Mouse (Mus musculus) lung, postnatal 10 days (tissue): ENCODE measurements around the gene Kdm4b.

Experiments used
- DNase-seq: peaks from one replicate; pipeline ENCODE4 v3.0.0; 2021

The Kdm4b gene

DNA sequence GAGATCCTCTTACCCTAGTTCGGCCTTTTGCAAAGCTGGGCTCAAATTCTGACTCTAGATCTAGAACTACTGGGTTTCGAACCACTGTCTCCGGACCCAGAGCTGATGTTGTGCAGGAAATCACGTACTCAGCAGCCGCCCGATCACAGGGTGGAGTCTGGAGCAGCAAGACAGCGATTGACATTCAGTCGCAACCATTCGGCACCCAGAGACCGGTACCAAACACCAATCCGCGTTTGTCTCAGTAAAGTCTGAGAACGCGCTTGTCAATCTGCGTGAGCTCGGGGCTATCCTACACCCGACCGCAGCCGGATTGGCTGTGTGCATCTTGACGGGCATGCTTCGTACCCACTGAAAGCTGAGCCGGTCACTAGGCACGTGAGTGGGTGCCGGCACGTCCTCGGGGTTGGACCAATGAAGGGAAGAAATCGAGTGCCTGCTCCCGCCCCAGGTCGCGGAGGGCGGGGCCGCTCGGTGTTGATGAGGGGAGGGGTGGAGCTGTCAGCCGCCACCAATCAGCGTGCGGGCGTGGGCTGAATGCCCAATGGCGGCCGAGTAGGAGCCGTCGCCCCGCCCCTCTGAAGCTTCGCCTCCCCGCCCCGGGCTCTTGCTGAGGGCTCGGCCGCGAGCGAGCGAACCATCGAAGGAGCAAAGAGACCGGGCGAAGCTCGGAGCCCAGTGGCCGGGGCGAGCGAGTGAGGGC, at the start of gene Kdm4b:
Kdm4b (plus strand) TSS at position 613 of the 703 bp plus-strand sequence.
- peak; percentile 99 for DNase-seq

DNA sequence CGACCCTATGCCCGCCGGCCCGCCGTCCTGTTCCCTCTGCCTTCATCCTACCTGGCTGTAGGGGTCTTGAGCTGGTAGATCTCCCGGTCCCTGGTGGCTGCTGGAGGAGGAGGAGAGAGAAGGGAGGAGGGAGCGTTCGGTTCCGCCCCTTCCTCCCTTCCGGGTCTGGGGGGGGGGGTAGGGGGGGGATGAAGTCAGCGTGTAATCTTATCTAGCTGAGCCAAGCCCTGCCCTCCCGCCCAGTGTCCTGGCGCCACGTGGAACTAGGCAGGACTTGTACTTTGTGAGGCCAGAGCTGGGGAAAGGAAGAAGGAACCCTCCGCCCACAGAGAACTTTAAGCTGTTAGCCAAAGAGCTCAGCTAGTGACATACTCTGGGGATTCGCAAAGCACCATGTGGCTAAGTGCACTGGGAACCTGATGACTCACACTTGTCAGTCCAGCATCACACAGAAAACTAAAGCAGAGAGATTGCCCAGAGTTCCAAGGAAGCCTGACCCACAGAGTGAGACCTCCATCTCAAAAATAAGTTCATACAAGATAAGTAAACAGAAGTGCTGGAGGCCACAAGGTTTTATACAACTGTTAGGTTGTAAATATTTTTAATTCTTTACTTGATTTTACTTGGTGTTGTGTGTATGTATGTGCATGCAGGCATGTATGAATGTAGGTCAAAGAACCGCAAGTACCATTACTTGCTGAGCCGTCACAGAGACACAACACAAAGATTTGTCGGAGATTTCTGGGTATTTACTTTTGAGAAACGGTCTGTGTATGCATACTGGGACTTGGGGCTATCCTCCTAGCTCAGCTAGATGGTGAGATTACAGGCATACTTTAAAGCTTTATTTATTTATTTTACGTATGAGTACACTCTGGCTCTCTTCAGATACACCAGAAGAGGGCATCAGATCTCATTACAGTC, 49.0 kb upstream of the Kdm4b start, which contains the start of gene Ticam1:
Ticam1 (minus strand) TSS at position 144 of the 924 bp plus-strand sequence.
- DNase-seq = peak; percentile 95

DNA sequence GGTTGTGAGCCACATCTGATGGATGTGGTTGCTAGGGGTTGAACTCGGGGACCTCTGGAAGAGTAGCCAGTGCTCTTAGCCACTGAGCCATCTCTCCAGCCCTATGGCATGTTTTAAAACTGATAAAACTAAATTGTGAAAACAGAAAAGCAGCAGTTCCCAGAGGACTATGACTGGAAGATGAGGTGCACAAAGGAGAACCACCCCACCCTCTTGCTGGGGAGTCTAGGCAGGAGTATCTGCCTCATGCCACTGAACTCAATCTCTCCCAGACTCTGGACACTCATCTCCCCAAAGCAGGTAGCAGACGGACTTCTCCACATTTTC, 48.3 kb upstream of the Kdm4b start:
- no peak for DNase-seq

DNA sequence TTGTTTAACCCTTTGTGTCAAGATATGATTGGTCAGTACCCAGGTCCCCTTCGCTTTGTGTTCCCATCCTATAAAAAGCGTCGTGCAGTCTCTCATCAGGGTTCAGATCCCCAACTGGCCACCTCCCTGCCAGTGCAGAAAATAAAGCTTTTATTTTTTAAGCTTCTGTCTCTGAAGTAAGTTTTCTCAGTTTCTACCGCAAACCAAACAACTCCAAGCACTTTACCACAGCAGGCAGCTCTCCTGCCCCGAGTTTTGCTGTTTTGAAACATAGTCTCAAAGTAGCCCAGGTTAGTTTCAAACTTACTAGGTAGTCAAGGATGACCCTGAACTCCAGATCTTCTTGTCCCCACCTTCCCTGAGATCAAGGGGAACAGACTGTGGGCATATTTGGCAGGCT, 47.5 kb upstream of the Kdm4b start:
- DNase-seq = no peak

DNA sequence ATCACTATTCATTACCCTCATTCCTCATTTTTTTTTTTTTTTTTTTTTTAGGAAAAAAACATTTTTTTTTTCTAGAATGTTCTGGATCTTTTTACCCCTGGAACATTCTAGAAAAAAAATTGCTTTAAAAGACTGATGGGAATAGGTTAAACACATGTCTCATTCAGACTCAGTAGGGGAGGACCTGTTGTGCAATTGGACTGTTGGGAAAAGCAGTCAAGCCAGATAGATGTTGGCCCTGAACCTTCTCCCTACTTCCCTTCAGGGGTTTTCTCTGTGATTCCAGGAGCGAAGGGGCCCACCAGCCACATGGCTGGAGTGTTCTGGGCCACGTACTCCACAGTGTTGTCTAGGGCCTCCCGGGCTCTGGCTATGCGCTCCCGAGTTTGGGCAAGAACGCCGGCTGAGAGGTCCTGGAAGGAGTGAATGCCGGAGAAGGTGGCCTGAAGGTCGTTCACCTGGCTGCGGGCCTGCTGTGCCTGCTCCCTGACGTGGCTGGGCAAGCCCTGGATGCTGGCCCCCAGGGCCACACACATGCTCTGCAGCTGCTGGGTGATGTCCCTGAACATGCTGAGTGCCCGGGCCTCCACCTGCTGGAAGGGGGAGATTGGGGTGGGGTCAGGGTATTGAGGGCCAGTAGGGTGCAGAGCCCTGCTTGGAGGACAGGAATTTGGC, 46.2 kb upstream of the Kdm4b start:
- DNase-seq = no peak

DNA sequence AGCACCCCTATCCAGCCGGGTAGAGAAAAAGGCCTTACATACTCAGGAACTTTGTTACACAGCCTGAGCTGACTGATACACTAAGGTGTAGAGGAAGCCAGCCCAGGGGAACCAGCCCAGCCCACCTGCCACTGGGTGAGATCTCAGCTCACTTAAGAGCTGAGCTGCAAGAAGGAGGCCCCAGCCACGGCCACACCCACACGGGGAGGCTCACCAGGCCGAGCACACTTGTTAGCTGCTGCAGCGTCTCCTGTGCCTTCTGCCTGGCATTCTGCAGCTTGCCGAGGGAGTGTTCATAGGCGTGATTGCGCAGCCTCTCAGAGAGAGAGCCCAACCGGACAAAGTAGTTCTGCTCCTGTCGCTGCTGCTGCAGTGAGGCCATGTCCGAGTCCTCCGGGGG, 44.7 kb upstream of the Kdm4b start:
- no peak for DNase-seq

DNA sequence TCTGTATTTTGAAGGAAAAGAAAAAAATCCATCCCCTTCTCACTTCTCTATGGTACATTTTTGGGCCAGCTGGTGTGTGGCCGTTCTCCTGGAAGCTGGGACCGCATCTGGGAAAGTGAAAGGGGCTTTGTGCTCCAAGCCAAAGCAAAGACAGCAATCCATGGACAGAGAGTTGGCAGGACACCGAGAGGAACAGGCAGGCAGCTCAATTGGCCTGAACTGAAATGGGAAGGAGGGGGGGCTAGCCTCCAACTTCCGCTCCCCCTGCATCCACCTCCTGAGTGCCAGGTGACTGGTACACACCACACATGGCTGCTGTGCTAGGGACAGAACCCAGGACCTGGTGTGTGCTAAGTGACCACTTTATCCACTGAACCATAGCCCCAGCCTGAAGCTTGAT, 43.1 kb upstream of the Kdm4b start:
- no peak for DNase-seq

DNA sequence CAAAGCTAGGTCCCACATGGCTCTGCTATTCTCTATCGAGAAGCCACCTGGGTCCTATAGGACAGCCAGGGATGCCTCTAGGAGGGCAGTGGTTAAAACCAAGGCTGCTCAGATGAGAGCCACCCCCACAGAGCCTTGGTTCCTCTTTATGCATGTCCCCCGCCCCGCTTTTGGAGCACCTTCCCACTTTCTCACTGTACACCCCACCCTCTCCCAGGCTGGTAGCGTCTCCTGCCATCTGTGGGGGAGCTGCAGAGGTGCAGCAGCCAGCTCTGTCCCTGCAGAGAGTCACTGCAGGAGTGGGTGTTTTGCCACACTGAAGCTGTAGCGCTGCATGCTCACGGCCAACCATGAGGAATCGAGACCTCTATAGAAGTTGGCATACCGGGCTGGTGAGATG, 42.5 kb upstream of the Kdm4b start:
- no peak for DNase-seq

DNA sequence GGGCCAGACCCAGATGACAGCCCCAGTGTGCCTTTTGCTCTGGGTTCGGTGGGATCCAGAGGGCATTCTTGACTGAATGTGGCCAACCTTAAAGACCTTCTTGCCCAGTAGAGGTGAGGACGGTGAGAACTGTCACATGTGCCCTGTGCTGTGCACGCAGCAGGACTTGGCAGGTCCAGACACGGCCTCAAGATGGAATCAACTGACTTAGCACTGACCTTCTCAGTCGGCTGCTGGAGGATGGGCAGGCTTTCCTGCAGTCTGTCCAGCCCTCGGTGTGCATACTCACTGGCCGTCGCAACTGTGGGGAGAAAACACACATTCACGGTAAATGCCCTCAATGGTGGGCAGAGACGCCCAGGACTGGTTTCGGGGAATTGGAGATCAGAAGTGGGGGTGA, 39.9 kb upstream of the Kdm4b start:
- no peak for DNase-seq

DNA sequence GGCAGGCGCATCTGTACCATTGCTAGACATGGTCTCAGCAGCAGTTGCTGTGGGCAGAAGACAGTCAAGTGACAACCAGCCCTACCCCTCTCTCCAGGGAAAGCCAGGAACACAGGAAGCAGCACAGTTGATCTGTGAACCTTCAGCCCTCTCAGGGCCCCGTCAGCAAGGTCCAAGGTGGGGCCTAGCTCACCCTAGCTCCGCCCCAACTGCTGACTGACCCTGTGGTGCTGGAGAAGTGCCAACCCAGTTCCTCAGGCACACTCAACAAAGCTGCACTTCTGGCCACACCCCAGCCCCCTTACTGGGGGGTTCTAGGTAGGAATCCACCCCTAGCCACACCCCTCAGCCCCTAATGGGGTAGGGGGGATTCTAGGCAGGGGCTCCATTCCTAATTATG, 38.0 kb upstream of the Kdm4b start:
- DNase-seq = peak; percentile 67

DNA sequence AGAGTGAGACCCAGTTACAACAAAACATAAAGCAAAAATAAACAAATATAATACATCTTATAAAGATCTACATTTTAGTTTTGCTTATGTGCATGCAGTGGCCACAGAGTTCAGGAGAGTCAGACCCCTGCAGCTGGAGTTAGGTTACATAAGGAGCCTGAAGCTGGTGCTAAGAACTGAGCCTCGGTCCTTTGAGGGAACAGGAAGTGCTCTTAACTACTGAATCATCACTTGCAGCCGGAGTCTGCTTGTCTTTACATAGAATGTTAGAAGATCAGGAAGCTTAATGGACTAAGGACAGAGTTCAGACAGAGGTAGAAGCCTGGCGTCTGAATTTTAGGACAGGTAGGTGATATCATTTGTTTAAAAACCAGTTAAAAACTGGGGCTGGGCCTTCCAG, 37.0 kb upstream of the Kdm4b start:
- no peak for DNase-seq

DNA sequence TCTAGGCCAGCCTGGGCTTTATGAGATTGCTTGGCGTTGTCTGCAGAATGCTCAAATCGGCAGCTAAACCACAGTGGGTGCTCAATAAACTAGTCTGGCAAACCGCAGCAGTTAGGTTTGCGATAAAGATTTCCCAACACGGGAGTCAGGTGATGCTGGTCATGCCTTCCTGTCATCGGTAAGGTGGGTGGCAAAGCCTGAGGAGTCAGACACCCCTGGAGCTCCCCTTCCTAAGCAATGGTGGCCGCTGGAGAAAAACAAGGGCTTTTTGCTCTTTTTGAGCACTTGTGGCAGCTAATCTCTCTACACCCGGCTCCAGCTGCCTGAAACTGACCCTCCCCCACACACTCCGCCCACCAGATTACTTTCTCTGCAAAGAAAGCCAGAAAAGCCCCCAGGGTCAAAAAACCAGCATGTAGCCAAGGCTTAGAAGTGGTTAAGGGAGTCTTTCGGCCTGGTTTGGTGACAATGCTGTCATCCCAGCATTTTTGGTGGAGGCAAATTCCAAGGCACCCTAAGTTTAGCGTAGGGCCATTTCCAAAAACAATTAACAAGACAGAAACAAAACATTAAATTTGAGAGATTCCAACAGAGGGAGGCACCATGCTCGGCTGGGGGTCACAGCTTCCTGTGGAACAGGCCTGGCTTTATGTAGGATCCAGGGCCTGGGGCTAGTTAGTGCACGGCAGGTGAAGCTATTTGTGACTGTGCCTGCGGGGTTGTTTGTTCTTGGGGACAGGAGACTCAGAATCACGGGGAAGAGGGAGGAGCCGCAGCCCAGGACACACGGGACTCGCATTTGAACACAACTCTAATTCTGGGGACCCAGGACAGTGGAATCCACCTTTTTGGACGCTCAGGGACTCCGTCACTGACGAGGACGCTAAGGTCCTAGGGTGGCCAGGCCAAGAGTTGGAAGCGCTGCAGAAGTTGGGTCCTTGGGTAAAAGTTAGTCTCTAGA, 36.2 kb upstream of the Kdm4b start:
- DNase-seq = peak; percentile 87

DNA sequence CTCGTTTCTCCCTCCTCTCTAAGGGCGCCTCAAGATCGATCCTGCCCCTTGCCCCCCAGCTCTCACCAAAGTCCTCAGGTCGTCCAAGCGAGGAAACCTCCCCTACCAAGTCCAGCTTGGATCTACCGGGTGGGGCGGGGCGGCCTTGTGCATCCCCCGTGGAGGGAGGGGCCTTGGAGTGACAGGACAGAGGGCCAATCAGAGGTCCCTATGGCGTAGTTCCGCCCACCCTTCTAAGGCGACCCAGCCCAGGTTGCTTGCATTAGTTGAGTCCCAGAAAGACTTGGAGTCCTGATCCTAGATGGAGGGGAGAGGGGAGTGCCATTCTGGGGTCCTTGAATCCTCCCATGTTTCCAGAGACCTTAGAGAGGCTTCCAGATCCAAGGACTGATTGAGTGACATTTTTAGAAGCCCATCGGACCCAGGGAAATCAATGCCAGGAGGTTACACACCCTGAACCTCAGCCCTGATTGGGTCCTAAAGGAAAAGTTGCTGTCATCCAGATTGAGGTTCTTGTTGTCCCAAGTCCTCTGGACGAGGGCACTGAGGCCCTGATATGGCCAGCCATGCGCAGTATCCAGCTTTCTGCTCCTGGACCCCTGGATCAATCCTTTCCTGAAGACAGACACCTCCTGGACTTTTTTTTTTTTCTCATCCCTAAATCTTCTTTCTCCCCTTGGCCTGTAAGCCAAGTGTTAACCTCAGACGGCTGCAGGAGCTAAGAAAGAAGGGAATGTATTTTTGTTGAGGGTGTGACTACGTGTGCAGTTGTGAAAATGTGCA, 35.3 kb upstream of the Kdm4b start:
- DNase-seq = peak; percentile 98

DNA sequence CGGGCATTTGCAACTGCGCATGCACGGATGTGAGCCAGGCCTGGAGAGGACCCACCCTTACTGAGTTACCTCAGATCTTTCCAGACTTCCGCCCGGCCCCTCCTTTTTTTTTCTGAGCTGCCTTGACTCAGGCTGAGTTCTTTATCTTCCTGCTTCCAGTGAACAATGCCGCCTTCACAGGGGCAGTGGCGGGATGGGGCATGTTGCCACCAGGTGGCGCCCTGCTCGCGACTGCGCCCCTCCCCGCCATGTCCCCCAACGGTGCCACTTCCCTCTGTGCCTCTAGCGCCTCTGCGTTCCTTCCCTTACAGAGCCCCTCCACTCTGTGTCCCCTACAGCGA, 34.7 kb upstream of the Kdm4b start:
- DNase-seq = peak; percentile 97

DNA sequence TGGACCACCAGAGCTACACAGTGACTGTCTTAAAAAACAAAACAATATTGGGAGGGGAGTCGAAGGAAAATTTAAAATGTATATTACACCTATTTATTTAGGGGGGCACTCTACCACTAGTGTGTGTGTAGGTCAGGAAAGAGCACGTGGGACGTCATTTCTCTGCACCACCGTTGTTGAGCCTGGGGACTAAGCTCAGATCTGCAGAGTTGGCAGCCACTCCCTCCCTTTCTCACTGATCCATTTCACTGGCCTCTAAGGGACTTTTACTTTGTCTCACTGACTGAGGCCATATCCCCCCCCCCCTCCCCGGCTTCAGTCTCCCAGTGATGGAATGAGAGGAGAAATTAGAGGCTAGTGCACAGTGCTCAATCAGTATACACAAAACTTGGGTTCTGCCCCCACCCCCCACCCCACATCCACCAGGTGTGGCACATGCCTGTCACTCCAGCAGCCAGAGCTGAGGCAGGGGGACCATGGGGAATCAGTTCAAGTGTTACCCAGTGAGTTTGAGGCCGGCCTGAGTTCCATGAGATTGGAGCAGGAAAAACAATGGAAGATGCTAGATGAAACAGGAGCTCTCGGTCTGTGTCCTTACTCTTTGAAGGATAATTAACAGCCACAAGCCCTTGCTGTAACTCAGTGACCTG, 33.9 kb upstream of the Kdm4b start:
- no peak for DNase-seq

DNA sequence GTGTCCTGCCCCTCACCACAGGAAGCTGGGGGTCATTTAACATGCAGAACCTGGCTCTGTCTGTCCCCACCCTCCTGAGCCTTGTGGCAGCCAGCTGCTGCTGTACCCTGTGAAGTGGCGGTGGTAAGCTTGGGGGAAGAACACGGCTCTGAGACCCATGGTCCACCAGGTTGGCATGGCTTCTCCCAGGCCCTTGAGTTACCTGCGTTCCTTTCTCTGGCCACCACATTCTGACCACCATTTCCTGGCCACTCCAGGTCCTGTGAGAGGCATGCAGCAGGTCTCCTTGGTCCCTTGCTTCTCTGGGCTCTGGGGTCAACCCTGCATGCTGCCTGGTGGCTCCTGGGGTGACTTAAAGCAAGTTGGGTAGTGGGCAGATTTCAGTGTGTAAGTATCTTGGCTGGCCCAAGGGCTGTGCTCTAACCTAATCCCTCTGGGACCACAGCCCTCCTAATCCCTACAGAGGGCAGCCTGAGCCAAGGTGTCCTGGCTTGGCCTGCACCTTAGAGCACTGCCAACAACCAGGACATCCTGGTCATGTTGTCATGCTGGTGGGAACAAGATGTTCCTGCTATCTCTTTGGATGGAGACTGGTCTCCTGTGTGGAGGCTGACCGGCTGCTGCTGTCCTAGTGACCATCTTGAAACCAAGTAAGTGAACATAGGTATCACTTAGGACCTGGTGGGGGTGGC, 33.2 kb upstream of the Kdm4b start, which contains the start of gene Plin3:
Plin3 (minus strand) TSS at position 343 of the 692 bp plus-strand sequence.
- DNase-seq = no peak

DNA sequence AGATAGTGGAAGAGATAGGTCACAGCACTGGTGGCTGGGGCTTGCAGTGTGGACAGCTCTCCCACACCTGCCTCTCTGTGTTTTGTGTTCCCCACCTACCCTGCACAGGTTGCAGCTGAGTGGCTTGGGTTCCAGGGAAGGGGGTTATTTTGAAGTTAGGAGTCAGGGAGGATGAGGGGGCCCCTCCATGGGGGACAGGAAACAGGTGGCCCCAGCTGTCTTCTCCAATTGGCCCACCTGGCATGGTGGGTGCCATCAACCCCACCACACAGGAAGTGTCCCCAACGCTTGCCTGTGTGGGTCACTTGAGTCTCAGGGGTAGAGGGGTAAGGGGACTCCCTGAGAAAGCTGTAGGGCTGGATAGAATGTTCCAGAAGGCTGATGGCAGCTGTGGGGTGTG, 32.6 kb upstream of the Kdm4b start:
- no peak for DNase-seq

DNA sequence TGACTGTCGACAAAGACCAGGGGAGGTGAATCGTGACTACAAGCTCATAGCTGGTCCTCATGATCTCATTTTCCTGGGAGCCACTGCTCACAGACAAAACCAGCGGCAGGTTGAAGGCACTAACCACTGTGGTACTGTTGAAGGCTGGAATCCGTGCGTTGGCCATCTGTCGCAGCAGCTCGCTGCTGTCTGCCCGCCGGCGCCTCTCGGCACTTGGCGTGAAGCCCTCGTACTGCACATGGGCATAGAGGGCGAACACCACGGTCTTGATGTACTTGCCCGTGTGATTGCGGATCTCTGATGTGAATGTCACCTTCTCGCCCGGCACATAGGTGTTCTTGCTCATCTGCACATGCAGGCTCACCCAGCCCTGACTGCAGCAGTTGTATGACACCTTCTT, 31.6 kb upstream of the Kdm4b start:
- no peak for DNase-seq

DNA sequence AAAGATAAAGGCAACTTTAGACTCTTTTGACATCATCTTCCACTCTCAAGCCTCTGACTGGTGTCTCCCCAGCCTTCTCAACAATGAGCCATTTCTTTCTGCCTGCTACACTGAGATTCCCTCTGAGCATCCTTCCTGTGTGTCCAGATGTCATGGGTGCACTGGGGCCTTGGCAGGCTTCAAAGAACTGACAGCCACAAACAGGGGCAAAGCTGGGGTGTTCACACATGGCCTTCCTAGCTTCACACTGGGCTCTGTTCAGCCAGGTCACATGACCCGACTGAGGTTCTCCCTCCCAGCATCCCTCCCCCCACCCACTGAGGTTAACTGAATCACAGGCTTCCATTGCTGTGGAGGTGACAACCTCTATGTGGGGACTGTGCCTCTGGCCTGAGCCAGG, 29.7 kb upstream of the Kdm4b start:
- DNase-seq = no peak

DNA sequence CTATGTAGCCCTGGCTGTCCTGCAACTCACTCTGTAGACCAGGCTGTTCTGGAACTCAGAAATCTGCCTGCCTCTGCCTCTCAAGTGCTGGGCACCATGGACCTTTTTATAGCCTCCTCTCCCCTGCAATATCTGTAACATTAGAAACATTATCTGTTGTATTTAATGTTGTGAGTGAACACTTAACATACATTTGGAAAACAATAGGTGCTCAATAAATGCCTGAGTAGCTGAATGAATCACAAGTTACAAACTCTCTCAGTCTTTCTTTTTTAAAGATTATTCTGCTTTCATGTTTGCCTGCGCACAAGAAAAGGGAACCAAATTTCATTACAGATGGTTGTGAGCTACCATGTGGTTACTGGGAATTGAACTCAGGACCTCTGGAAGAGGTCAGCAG, 27.6 kb upstream of the Kdm4b start:
- DNase-seq = no peak

DNA sequence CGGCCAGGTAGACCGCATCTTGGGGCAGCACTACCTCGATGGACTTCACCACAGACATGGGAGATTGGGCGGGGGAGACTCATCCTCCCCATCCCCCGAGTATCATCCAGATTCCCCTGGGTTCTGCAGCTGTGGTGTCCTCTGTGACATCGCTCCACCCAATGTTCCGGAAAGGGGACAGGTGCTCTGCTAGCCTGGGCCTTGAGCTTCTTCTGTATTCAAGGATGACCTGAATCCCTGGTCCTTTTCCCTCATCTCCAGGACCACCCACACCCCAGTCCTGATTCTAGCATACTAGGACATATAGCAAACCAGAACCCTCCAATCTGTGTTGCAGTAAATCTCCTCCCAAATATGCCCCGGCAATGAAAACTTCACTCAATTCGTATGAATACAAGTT, 25.7 kb upstream of the Kdm4b start, which contains the start of gene Arrdc5:
Arrdc5 (minus strand) TSS at position 101 of the 400 bp plus-strand sequence.
- DNase-seq = no peak
